Mouse (Mus musculus): ENCODE results near the gene Sp2. TPM values are rescaled to one million over a fixed set of nuclear protein-coding genes. Genes with fewer than 3 reads are reported as not detected.

Sp2 gene
- polyA plus RNA-seq, 1 experiment from 2014 or later, result 18.6 TPM

GRCm38 (mm10) chr11:96906431-96907161 is 76.2 kb downstream of the Sp2 start:
- peak overlapping the region; percentile 70 for H3K27ac ChIP-seq (replicated peaks)
- H3K9ac ChIP-seq, result peak overlapping the region; percentile 8; the same call in 1 of the 2 replicates
- H3K36me3 ChIP-seq, result peaks cover 6% of the 10 kb centered on the region; the same call in 1 of the 2 replicates
- ATAC-seq (ENCODE audit: low FRiP score, low read depth), result no peak
- H3K4me2 ChIP-seq, result no peak overlapping the region
- H3K27me3 ChIP-seq, result no peaks in the 10 kb centered on the region
- H3K4me3 ChIP-seq, result no peak overlapping the region
- 21% methylated on average over 15 of the region's 15 CpGs for WGBS
- H3K9me3 ChIP-seq, result no peaks in the 10 kb centered on the region
- peaks cover 58% of the 10 kb centered on the region for H3K4me1 ChIP-seq (replicated peaks)

Other genes starting within 250 kb of the Sp2 start
- gene Snx11, start 205.4 kb downstream of the Sp2 start, polyA plus RNA-seq (2015; fragmentation: Nextera tagmentation; extraction: Ambion mirVana), result 55.6 and 64.2 TPM in 2 replicates
- gene Cbx1, start 193.8 kb downstream of the Sp2 start, polyA plus RNA-seq (2015; fragmentation: Nextera tagmentation; extraction: Ambion mirVana), result 66.0 and 78.0 TPM in 2 replicates
- 74.3 and 80.5 TPM in 2 replicates for gene Nfe2l1, start 153.0 kb downstream of the Sp2 start, polyA plus RNA-seq (2015; fragmentation: Nextera tagmentation; extraction: Ambion mirVana)
- 21.9 and 25.9 TPM in 2 replicates for gene Copz2, start 133.1 kb downstream of the Sp2 start, polyA plus RNA-seq (2015; fragmentation: Nextera tagmentation; extraction: Ambion mirVana)
- 81.6 and 82.8 TPM in 2 replicates for gene Cdk5rap3, start 66.5 kb downstream of the Sp2 start, polyA plus RNA-seq (2015; fragmentation: Nextera tagmentation; extraction: Ambion mirVana)
- 0.35 and 0.41 TPM in 2 replicates for gene Prr15l, start 54.9 kb downstream of the Sp2 start, polyA plus RNA-seq (2015; fragmentation: Nextera tagmentation; extraction: Ambion mirVana)
- 30.4 and 32.5 TPM in 2 replicates for gene Pnpo, start 39.0 kb downstream of the Sp2 start, polyA plus RNA-seq (2015; fragmentation: Nextera tagmentation; extraction: Ambion mirVana)
- gene Sp6, start 30.4 kb upstream of the Sp2 start, polyA plus RNA-seq (2015; fragmentation: Nextera tagmentation; extraction: Ambion mirVana), result 0.43 and 0.62 TPM in 2 replicates
- gene Scrn2, start 47.0 kb upstream of the Sp2 start, polyA plus RNA-seq (2015; fragmentation: Nextera tagmentation; extraction: Ambion mirVana), result 14.5 and 15.1 TPM in 2 replicates
- gene Lrrc46, start 58.4 kb upstream of the Sp2 start, polyA plus RNA-seq (2015; fragmentation: Nextera tagmentation; extraction: Ambion mirVana), result 3.3 and 3.6 TPM in 2 replicates
- 62.2 and 63.9 TPM in 2 replicates for gene Mrpl10, start 58.6 kb upstream of the Sp2 start, polyA plus RNA-seq (2015; fragmentation: Nextera tagmentation; extraction: Ambion mirVana)
- 12.1 and 12.2 TPM in 2 replicates for gene Osbpl7, start 67.7 kb upstream of the Sp2 start, polyA plus RNA-seq (2015; fragmentation: Nextera tagmentation; extraction: Ambion mirVana)
- 0.13 TPM in 1 of 2 replicates, not detected in the other for gene Tbx21, start 132.4 kb upstream of the Sp2 start, polyA plus RNA-seq (2015; fragmentation: Nextera tagmentation; extraction: Ambion mirVana)
- 10.3 and 11.1 TPM in 2 replicates for gene Tbkbp1, start 168.5 kb upstream of the Sp2 start, polyA plus RNA-seq (2015; fragmentation: Nextera tagmentation; extraction: Ambion mirVana)
- 31.8 and 33.9 TPM in 2 replicates for gene Kpnb1, start 204.9 kb upstream of the Sp2 start, polyA plus RNA-seq (2015; fragmentation: Nextera tagmentation; extraction: Ambion mirVana)

Measured in hindbrain, embryonic 15.5 days (tissue).